Mouse (Mus musculus): Measurements from ENCODE around the gene Kantr. TPM values are rescaled to one million over a fixed set of nuclear protein-coding genes. Genes with fewer than 3 reads are reported as not detected.

The Kantr gene
- polyA plus RNA-seq (2017; shearing (Covaris generic)) = 23.2 TPM

GRCm38 (mm10) chrX:152326996-152327688, at the start of gene Kantr:
TSS of gene Kantr (minus strand) at chrX:152327495.

DNA sequence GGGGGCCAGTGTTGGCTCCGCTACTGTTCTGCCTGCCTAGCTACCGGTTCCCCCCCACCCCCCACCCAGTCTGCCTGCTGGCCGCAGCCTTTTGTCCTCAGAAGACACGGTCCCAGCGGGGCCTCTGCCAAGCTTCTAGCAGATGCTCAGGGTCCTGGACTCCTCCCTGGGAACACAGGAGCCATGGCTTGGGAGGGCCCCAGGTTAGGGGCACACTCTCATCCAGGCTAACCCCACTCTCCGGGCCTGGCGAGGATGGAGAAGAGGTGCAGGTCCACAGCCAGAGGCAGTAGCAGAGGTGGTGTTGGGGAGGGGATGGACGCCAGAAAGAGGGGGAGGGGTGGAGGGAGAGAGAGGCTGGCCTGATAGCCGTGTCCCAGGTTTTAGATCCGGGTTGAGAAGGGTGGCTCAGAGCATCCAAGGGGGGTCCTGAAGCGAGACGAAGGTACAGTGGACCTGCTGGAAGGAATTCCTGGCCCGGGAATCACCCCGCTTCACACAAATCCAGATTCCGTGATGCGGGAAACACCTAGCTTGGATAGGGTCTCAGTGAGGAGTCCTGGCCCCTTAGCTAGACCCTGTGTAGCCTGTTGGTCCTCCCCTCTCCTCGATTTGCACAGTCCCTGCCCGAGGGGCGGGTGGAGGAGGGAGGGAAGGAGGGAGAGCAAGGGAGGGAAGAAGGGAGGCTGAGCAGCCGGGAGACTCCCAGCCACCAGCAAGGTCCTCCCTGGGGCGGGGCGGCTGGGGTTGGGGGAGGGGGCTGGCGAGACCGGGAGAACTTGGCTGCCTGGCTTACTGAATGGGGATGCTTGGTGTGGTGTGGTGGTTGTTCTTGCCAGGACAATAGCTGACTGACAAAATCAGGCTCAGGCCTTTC, 41.3 kb upstream of the Kantr start, which contains the start of gene Gpr173:
TSS of gene Gpr173 (minus strand) at position 308 of the 877 bp plus-strand sequence.

DNA sequence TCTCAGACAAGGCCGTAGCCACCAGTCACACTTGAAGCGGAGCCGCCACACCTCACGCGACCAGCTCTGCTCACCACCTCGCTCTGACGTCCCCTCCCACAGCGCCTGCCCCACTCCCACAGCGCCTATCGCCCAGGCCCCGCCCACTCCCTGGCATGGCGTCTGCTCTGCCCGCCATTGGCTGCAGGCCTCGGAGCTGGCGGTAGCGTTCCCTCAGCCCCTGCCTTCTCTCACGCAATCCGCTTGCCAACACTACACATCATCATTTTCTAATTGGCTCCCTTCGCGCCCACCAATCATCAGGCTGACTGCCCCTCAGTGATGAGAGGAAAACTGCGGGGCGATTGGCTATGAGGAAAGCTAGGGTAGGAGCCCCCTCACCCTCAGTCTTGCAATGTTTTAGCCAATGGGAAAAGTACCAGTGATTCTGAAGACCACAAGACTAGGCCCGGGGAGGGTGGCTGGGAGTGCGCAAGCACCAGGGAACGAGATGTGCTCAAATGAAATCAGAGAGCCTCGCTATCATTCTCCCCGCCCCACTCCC, 15.1 kb upstream of the Kantr start, which contains the start of gene Tspyl2:
TSS of gene Tspyl2 (minus strand) at position 68 of the 544 bp plus-strand sequence.

Other genes starting within 250 kb of the Kantr start
- gene Iqsec2, start 183.2 kb downstream of the Kantr start, polyA plus RNA-seq (2017; shearing (Covaris generic)) = 0.07 TPM
- 47.8 TPM for gene Kdm5c, start 94.5 kb downstream of the Kantr start, polyA plus RNA-seq (2017; shearing (Covaris generic))
- gene Tspyl2, start 14.9 kb upstream of the Kantr start, polyA plus RNA-seq (2017; shearing (Covaris generic)) = 41.3 TPM
- gene Gpr173, start 41.2 kb upstream of the Kantr start, polyA plus RNA-seq (2017; shearing (Covaris generic)) = not detected
- gene Cldn34a, start 235.8 kb upstream of the Kantr start, polyA plus RNA-seq (2017; shearing (Covaris generic)) = not detected

Measured in CD4-positive, CD25-positive, alpha-beta regulatory T cell (primary cell).